Mouse (Mus musculus): ENCODE data around the gene Txndc15.

DNA sequence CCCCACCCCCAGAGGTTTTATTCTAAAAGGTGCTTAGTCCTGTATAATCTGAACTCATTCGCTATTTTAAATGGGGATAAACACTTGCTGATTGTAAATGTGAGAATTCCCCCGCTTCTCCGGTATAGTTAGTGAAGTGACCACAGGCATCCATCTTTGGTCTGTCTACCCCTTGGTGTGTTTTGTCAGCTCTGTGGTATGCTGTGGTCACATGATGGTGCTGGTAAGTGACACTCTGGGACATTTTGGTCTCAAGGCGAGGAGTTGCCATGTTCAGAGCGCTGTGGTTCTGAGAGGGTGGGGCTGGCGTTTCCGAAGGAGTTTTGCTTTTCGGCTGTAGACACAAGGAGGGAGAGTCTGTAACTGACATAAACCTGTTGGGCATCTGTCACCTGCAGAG, 23.4 kb downstream of the Txndc15 start:
- TF ChIP-seq POLR2A (IDR thresholded peaks at IDR 0.05; ENCODE audit: extremely low read depth, insufficient read depth, low read length) = no peak
- no peak for TF ChIP-seq CTCF (IDR thresholded peaks at IDR 0.05; ENCODE audit: extremely low read depth, insufficient read depth, low read length)

Measured in cortical plate, adult 2 months (tissue).